Mouse (Mus musculus): ENCODE measurements around the gene Abhd4. TPM values are rescaled to one million over a fixed set of nuclear protein-coding genes. Genes with fewer than 3 reads are reported as not detected.

The Abhd4 gene
- polyA plus RNA-seq, 1 experiment, result 32.9 TPM

- no peak overlapping the region for H3K4me3 ChIP-seq (ENCODE audit: insufficient read depth, poor library complexity, severe bottlenecking)
- no peak for TF ChIP-seq FOSL1 (IDR thresholded peaks at IDR 0.05; ENCODE audit: insufficient read depth, low read length, poor library complexity, severe bottlenecking)
- no peak for TF ChIP-seq USF1 (IDR thresholded peaks at IDR 0.05; ENCODE audit: low read depth)
- no peak for TF ChIP-seq CEBPB (IDR thresholded peaks at IDR 0.05; ENCODE audit: low read depth)
- TF ChIP-seq MYOG (IDR thresholded peaks at IDR 0.05; ENCODE audit: control insufficient read depth, extremely low read depth, insufficient read length), result no peak
- TF ChIP-seq MYOD1 (IDR thresholded peaks at IDR 0.05; ENCODE audit: control insufficient read depth, insufficient read length, low read depth), result no peak
- TF ChIP-seq MAX (IDR thresholded peaks at IDR 0.05), result no peak
- no peak for TF ChIP-seq CTCF (IDR thresholded peaks at IDR 0.05; ENCODE audit: control insufficient read depth, insufficient read depth, insufficient read length)
Measured at GRCm38 (mm10) chr14:54221641-54222040, 32.3 kb upstream of the Abhd4 start.

GRCm38 (mm10) chr14:54222289-54222727, 31.7 kb upstream of the Abhd4 start:
- no peak overlapping the region for H3K4me3 ChIP-seq (ENCODE audit: insufficient read depth, poor library complexity, severe bottlenecking)
- TF ChIP-seq USF1 (IDR thresholded peaks at IDR 0.05; ENCODE audit: low read depth) (peak; percentile 67), MYOD1 (IDR thresholded peaks at IDR 0.05; ENCODE audit: control insufficient read depth, insufficient read length, low read depth) (no peak), FOSL1 (IDR thresholded peaks at IDR 0.05; ENCODE audit: insufficient read depth, low read length, poor library complexity, severe bottlenecking) (peak; percentile 29), CEBPB (IDR thresholded peaks at IDR 0.05; ENCODE audit: low read depth) (peak; percentile 67), MAX (IDR thresholded peaks at IDR 0.05) (peak; percentile 37)
- H3K27me3 ChIP-seq (ENCODE audit: control insufficient read depth, insufficient read depth, insufficient read length), result no peaks in the 10 kb centered on the region
- no peak overlapping the region for H3ac ChIP-seq (ENCODE audit: control insufficient read depth, insufficient read length, low read depth)
- H3K79me2 ChIP-seq (ENCODE audit: control insufficient read depth, insufficient read depth), result no peaks in the 10 kb centered on the region
- H3K79me3 ChIP-seq (ENCODE audit: low read depth), result no peaks in the 10 kb centered on the region
- no peaks in the 10 kb centered on the region for H3K36me3 ChIP-seq (ENCODE audit: control insufficient read depth, insufficient read depth)

More at GRCm38 (mm10) chr14:54221641-54222040, 32.3 kb upstream of the Abhd4 start:
- no peaks in the 10 kb centered on the region for H3K27me3 ChIP-seq (ENCODE audit: control insufficient read depth, insufficient read depth, insufficient read length)
- no peaks in the 10 kb centered on the region for H3K79me2 ChIP-seq (ENCODE audit: control insufficient read depth, insufficient read depth)
- no peaks in the 10 kb centered on the region for H3K36me3 ChIP-seq (ENCODE audit: control insufficient read depth, insufficient read depth)
- H3K79me3 ChIP-seq (ENCODE audit: low read depth), result no peaks in the 10 kb centered on the region
- H3ac ChIP-seq (ENCODE audit: control insufficient read depth, insufficient read length, low read depth), result no peak overlapping the region

GRCm38 (mm10) chr14:54223315-54224063, 30.5 kb upstream of the Abhd4 start:
- no peak overlapping the region for H3K4me3 ChIP-seq (ENCODE audit: insufficient read depth, poor library complexity, severe bottlenecking)
- no peaks in the 10 kb centered on the region for H3K36me3 ChIP-seq (ENCODE audit: control insufficient read depth, insufficient read depth)
- no peaks in the 10 kb centered on the region for H3K79me2 ChIP-seq (ENCODE audit: control insufficient read depth, insufficient read depth)
- TF ChIP-seq FOSL1 (IDR thresholded peaks at IDR 0.05; ENCODE audit: insufficient read depth, low read length, poor library complexity, severe bottlenecking), result no peak
- no peak for TF ChIP-seq CEBPB (IDR thresholded peaks at IDR 0.05; ENCODE audit: low read depth)
- TF ChIP-seq USF1 (IDR thresholded peaks at IDR 0.05; ENCODE audit: low read depth), result no peak
- no peak for TF ChIP-seq CTCF (IDR thresholded peaks at IDR 0.05; ENCODE audit: control insufficient read depth, insufficient read depth, insufficient read length)
- no peak for TF ChIP-seq MYOD1 (IDR thresholded peaks at IDR 0.05; ENCODE audit: control insufficient read depth, insufficient read length, low read depth)
- TF ChIP-seq MYOG (IDR thresholded peaks at IDR 0.05; ENCODE audit: control insufficient read depth, extremely low read depth, insufficient read length), result no peak
- TF ChIP-seq MAX (IDR thresholded peaks at IDR 0.05), result no peak
- H3ac ChIP-seq (ENCODE audit: control insufficient read depth, insufficient read length, low read depth), result no peak overlapping the region
- no peaks in the 10 kb centered on the region for H3K27me3 ChIP-seq (ENCODE audit: control insufficient read depth, insufficient read depth, insufficient read length)
- H3K79me3 ChIP-seq (ENCODE audit: low read depth), result no peaks in the 10 kb centered on the region

- TF ChIP-seq MYOG (IDR thresholded peaks at IDR 0.05; ENCODE audit: control insufficient read depth, extremely low read depth, insufficient read length) (no peak), MAX (IDR thresholded peaks at IDR 0.05) (no peak), CEBPB (IDR thresholded peaks at IDR 0.05; ENCODE audit: low read depth) (no peak), CTCF (IDR thresholded peaks at IDR 0.05; ENCODE audit: control insufficient read depth, insufficient read depth, insufficient read length) (no peak), USF1 (IDR thresholded peaks at IDR 0.05; ENCODE audit: low read depth) (no peak), FOSL1 (IDR thresholded peaks at IDR 0.05; ENCODE audit: insufficient read depth, low read length, poor library complexity, severe bottlenecking) (no peak), MYOD1 (IDR thresholded peaks at IDR 0.05; ENCODE audit: control insufficient read depth, insufficient read length, low read depth) (no peak)
- no peaks in the 10 kb centered on the region for H3K79me2 ChIP-seq (ENCODE audit: control insufficient read depth, insufficient read depth)
Measured at GRCm38 (mm10) chr14:54224064-54224417, 29.9 kb upstream of the Abhd4 start.

GRCm38 (mm10) chr14:54224484-54225467, 29.2 kb upstream of the Abhd4 start:
- H3K27me3 ChIP-seq (ENCODE audit: control insufficient read depth, insufficient read depth, insufficient read length), result no peaks in the 10 kb centered on the region
- no peak overlapping the region for H3K4me3 ChIP-seq (ENCODE audit: insufficient read depth, poor library complexity, severe bottlenecking)
- no peak overlapping the region for H3ac ChIP-seq (ENCODE audit: control insufficient read depth, insufficient read length, low read depth)
- H3K36me3 ChIP-seq (ENCODE audit: control insufficient read depth, insufficient read depth), result no peaks in the 10 kb centered on the region
- no peaks in the 10 kb centered on the region for H3K79me3 ChIP-seq (ENCODE audit: low read depth)
- TF ChIP-seq MYOG (IDR thresholded peaks at IDR 0.05; ENCODE audit: control insufficient read depth, extremely low read depth, insufficient read length) (no peak), MAX (IDR thresholded peaks at IDR 0.05) (no peak), USF1 (IDR thresholded peaks at IDR 0.05; ENCODE audit: low read depth) (no peak), MYOD1 (IDR thresholded peaks at IDR 0.05; ENCODE audit: control insufficient read depth, insufficient read length, low read depth) (no peak), CTCF (IDR thresholded peaks at IDR 0.05; ENCODE audit: control insufficient read depth, insufficient read depth, insufficient read length) (no peak), CEBPB (IDR thresholded peaks at IDR 0.05; ENCODE audit: low read depth) (no peak), FOSL1 (IDR thresholded peaks at IDR 0.05; ENCODE audit: insufficient read depth, low read length, poor library complexity, severe bottlenecking) (no peak)
- H3K79me2 ChIP-seq (ENCODE audit: control insufficient read depth, insufficient read depth), result no peaks in the 10 kb centered on the region

More at GRCm38 (mm10) chr14:54224064-54224417, 29.9 kb upstream of the Abhd4 start:
- Histone ChIP-seq H3K79me3 (ENCODE audit: low read depth) (no peaks in the 10 kb centered on the region), H3K4me3 (ENCODE audit: insufficient read depth, poor library complexity, severe bottlenecking) (no peak overlapping the region), H3K36me3 (ENCODE audit: control insufficient read depth, insufficient read depth) (no peaks in the 10 kb centered on the region), H3K27me3 (ENCODE audit: control insufficient read depth, insufficient read depth, insufficient read length) (no peaks in the 10 kb centered on the region), H3ac (ENCODE audit: control insufficient read depth, insufficient read length, low read depth) (no peak overlapping the region)

Data from C2C12 (cell line).